ENCODE assay signal across 9 mouse cellular contexts in the genomic region with DNA sequence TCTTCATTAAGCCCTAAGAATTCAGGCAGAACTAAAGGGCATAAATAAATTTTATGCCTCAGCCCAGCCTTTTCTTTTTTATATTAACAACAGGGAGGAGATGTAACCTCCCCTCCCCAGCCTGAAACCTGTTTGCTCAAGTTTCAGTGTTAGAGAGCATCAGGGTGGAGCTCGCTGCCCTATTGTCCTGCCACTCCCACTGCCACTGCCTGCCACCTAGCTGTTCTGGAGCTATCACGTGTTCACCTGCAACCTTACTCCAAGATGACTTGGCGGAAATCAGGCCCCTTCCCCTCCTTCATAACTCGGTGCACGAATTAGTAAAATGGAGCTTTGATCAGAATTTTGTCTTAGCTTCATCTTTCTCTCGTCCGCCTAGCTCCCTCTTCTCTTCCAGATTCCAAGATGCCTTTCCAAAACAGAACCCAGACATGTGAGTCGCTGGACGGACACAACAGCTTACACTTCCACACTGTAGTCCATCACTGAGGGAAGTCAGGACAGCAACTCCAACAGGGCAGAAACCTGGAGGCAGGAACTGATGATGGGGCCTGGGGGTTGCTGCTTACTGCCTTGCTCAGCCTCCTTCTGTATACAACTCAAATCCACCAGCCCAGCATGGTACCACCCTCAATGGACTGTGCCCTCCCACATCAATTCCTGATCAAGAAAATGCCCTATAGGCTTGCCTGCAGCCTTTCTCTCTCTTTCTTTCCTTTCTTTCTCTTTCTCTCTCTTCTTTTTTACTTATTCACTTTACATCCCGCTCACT. TPM values are rescaled to one million over a fixed set of nuclear protein-coding genes. Genes with fewer than 3 reads are reported as not detected.
DNase-seq lines count a peak whose midpoint lies in the region; ATAC-seq and TF ChIP-seq lines count a peak whose summit lies in the region.
"Not testable (repeated sequence)": the region's sequence is repeated elsewhere in the genome, so short reads cannot be mapped to it uniquely, and the experiment has no call there.
"Had no signal": no experiment of that assay in that cellular context is flagged by ENCODE, and none has a peak within 500 bp of the region (broad histone marks: within the 10 kb centered on the region; RNA-seq: fewer than 3 reads in every experiment).

No protein-coding gene starts in this region.

- not testable (repeated sequence) for H3K36me3 ChIP-seq in embryonic facial prominence, embryonic 12.5 days; forebrain, embryonic 11.5 days (ENCODE audit: control insufficient read depth, insufficient read depth, low read length); forebrain, embryonic 15.5 days; intestine, postnatal 0 days (ENCODE audit: control insufficient read depth, insufficient read depth); kidney, postnatal 0 days (ENCODE audit: insufficient read depth, low read length); midbrain, embryonic 14.5 days (ENCODE audit: control insufficient read depth, insufficient read depth, low read length)
- peaks cover 22% of the 10 kb centered on the region for H3K36me3 ChIP-seq in heart, embryonic 13.5 days

- not testable (repeated sequence) for H3K4me3 ChIP-seq in embryonic facial prominence, embryonic 12.5 days; forebrain, embryonic 11.5 days (ENCODE audit: low read depth, low read length); forebrain, embryonic 15.5 days; heart, embryonic 13.5 days; intestine, postnatal 0 days (ENCODE audit: low read depth, low read length); kidney, postnatal 0 days (replicated peaks; ENCODE audit: low read depth, low read length); midbrain, embryonic 14.5 days (replicated peaks; ENCODE audit: low read depth, low read length)

- not testable (repeated sequence) for H3K9me3 ChIP-seq in embryonic facial prominence, embryonic 12.5 days; forebrain, embryonic 11.5 days (ENCODE audit: control insufficient read depth, low read length); forebrain, embryonic 15.5 days; heart, embryonic 13.5 days; intestine, postnatal 0 days (ENCODE audit: control insufficient read depth); kidney, postnatal 0 days (replicated peaks; ENCODE audit: low read length); midbrain, embryonic 14.5 days (ENCODE audit: control insufficient read depth, low read length)

- H3K4me1 ChIP-seq in embryonic facial prominence, embryonic 12.5 days; forebrain, embryonic 11.5 days (replicated peaks; ENCODE audit: control insufficient read depth, insufficient read depth, low read length); heart, embryonic 13.5 days; intestine, postnatal 0 days (replicated peaks; ENCODE audit: control insufficient read depth, insufficient read depth, low read length); kidney, postnatal 0 days (replicated peaks; ENCODE audit: insufficient read depth, low read length); midbrain, embryonic 14.5 days (ENCODE audit: control insufficient read depth, insufficient read depth, low read length): not testable (repeated sequence)
- H3K4me1 ChIP-seq in forebrain, embryonic 15.5 days, result peaks cover 13% of the 10 kb centered on the region

- H3K9ac ChIP-seq in embryonic facial prominence, embryonic 12.5 days; forebrain, embryonic 11.5 days (ENCODE audit: low read length); forebrain, embryonic 15.5 days (replicated peaks); heart, embryonic 13.5 days; intestine, postnatal 0 days (ENCODE audit: low read depth, low read length); kidney, postnatal 0 days (ENCODE audit: low read depth, low read length); midbrain, embryonic 14.5 days (replicated peaks; ENCODE audit: low read length): not testable (repeated sequence)

- peak; percentile 19; the same call in 1 of the 2 replicates for TF ChIP-seq CTCF in intestine, postnatal 0 days (IDR thresholded peaks at IDR 0.05; ENCODE audit: low read depth)
- 0 out of 2 replicates have a peak, but pooled peaks have one; percentile 4 for TF ChIP-seq CTCF in kidney, postnatal 0 days (IDR thresholded peaks at IDR 0.05; ENCODE audit: low read depth)

- H3K27me3 ChIP-seq in embryonic facial prominence, embryonic 12.5 days; forebrain, embryonic 11.5 days (ENCODE audit: control insufficient read depth, insufficient read depth, low read length); forebrain, embryonic 15.5 days; heart, embryonic 13.5 days (replicated peaks); intestine, postnatal 0 days (replicated peaks; ENCODE audit: control insufficient read depth, insufficient read depth, low read length); kidney, postnatal 0 days (ENCODE audit: insufficient read depth, low read length); midbrain, embryonic 14.5 days (ENCODE audit: control insufficient read depth, insufficient read depth, low read length): not testable (repeated sequence)

- not testable (repeated sequence) for H3K4me2 ChIP-seq in embryonic facial prominence, embryonic 12.5 days (replicated peaks); forebrain, embryonic 11.5 days (ENCODE audit: low read depth, low read length, severe bottlenecking); forebrain, embryonic 15.5 days (replicated peaks); heart, embryonic 13.5 days; intestine, postnatal 0 days (replicated peaks; ENCODE audit: low read depth); kidney, postnatal 0 days (ENCODE audit: low read length); midbrain, embryonic 14.5 days (ENCODE audit: low read length)

- not testable (repeated sequence) for DNase-seq in forebrain, embryonic 11.5 days (ENCODE audit: low spot score); midbrain, embryonic 14.5 days
- DNase-seq in kidney, postnatal 0 days (ENCODE audit: low spot score), result peak; percentile 29

- ATAC-seq in embryonic facial prominence, embryonic 12.5 days (ENCODE audit: insufficient number of reproducible peaks, insufficient read depth, low FRiP score, low TSS enrichment); forebrain, embryonic 11.5 days (replicated peaks; ENCODE audit: low FRiP score); heart, embryonic 13.5 days (ENCODE audit: extremely low read depth, insufficient number of reproducible peaks, low FRiP score, low TSS enrichment); kidney, postnatal 0 days (replicated peaks; ENCODE audit: low FRiP score, low read depth): not testable (repeated sequence)
- 0 out of 2 replicates have a peak, but pooled peaks have one; percentile 32 for ATAC-seq in forebrain, embryonic 15.5 days (replicated peaks)
- ATAC-seq in intestine, postnatal 0 days, result peak; percentile 73
- 0 out of 2 replicates have a peak, but pooled peaks have one; percentile 6 for ATAC-seq in midbrain, embryonic 14.5 days (ENCODE audit: low FRiP score, low TSS enrichment)

- H3K27ac ChIP-seq in embryonic facial prominence, embryonic 12.5 days, result 0 out of 2 replicates have a peak overlapping the region, but pooled peaks have one; percentile 41
- 0 out of 2 replicates have a peak overlapping the region, but pooled peaks have one; percentile 3 for H3K27ac ChIP-seq in forebrain, embryonic 11.5 days (ENCODE audit: low read depth, low read length)
- peak overlapping the region; percentile 72 for H3K27ac ChIP-seq in forebrain, embryonic 15.5 days (replicated peaks)
- peak overlapping the region; percentile 5; the same call in 1 of the 2 replicates for H3K27ac ChIP-seq in heart, embryonic 13.5 days (replicated peaks)
- not testable (repeated sequence) for H3K27ac ChIP-seq in intestine, postnatal 0 days (ENCODE audit: low read depth, low read length); midbrain, embryonic 14.5 days (replicated peaks; ENCODE audit: low read depth, low read length)
- peak overlapping the region; percentile 42; the same call in 1 of the 2 replicates for H3K27ac ChIP-seq in kidney, postnatal 0 days

- 81% methylated on average over 10 of the region's 10 CpGs for WGBS in embryonic facial prominence, embryonic 12.5 days
- WGBS in forebrain, embryonic 11.5 days, result 86% methylated on average over 10 of the region's 10 CpGs
- 78% methylated on average over 10 of the region's 10 CpGs for WGBS in forebrain, embryonic 15.5 days
- 80% methylated on average over 10 of the region's 10 CpGs for WGBS in heart, embryonic 13.5 days
- WGBS in intestine, postnatal 0 days, result 61% methylated on average over 10 of the region's 10 CpGs
- WGBS in kidney, postnatal 0 days, result 52% methylated on average over 10 of the region's 10 CpGs
- 84% methylated on average over 10 of the region's 10 CpGs for WGBS in midbrain, embryonic 14.5 days

RNA-seq across cellular contexts. Expression of gene F3, which starts 31.2 kb away (rescaled TPM):
- 15.2 and 15.3 TPM in 2 replicates for polyA plus RNA-seq in embryonic facial prominence, embryonic 12.5 days (2016; fragmentation: Nextera tagmentation; extraction: Ambion mirVana)
- 8.0 and 9.2 TPM in 2 replicates for polyA plus RNA-seq in forebrain, embryonic 11.5 days (2014; fragmentation: Nextera tagmentation; extraction: Ambion mirVana)
- 8.3 and 8.9 TPM in 2 replicates for polyA plus RNA-seq in forebrain, embryonic 15.5 days (2015; fragmentation: Nextera tagmentation; extraction: Ambion mirVana)
- 6.0 and 7.3 TPM in 2 replicates for polyA plus RNA-seq in heart, embryonic 13.5 days (2015; fragmentation: Nextera tagmentation; extraction: Ambion mirVana)
- 20.3 and 25.1 TPM in 2 replicates for polyA plus RNA-seq in intestine, postnatal 0 days (2015; fragmentation: Nextera tagmentation; extraction: Ambion mirVana)
- polyA plus RNA-seq in kidney, postnatal 0 days (2015; fragmentation: Nextera tagmentation; extraction: Ambion mirVana), result 22.8 and 24.2 TPM in 2 replicates
- polyA plus RNA-seq in midbrain, embryonic 14.5 days (2014; fragmentation: Nextera tagmentation; extraction: Ambion mirVana), result 6.9 and 7.2 TPM in 2 replicates
- polyA plus RNA-seq: erythroblast, embryonic 14.5 days; G1E had no signal
